Mouse (Mus musculus): Measurements from ENCODE around the gene Dgcr2. TPM values are rescaled to one million over a fixed set of nuclear protein-coding genes. Genes with fewer than 3 reads are reported as not detected.

Gene Dgcr2
- total RNA-seq, 1 experiment from 2014 or later, result 62.7 TPM

- ATAC-seq (replicated peaks in 1 of 2; ENCODE audit: insufficient read depth in 1 of 2, low FRiP score in 2 of 2, low TSS enrichment in 1 of 2, low read depth in 1 of 2, poor library complexity in 2 of 2, severe bottlenecking in 2 of 2), result no peak
Measured at GRCm38 (mm10) chr16:17803675-17804448, 94.5 kb downstream of the Dgcr2 start.

GRCm38 (mm10) chr16:17802839-17803674 is 95.3 kb downstream of the Dgcr2 start:
- ATAC-seq (replicated peaks in 1 of 2; ENCODE audit: insufficient read depth in 1 of 2, low FRiP score in 2 of 2, low TSS enrichment in 1 of 2, low read depth in 1 of 2, poor library complexity in 2 of 2, severe bottlenecking in 2 of 2), result 0 out of 4 replicates have a peak, but pooled peaks of 1 of the 2 experiments have one; percentile 5

GRCm38 (mm10) chr16:17802456-17802838 is 95.9 kb downstream of the Dgcr2 start:
- ATAC-seq (replicated peaks in 1 of 2; ENCODE audit: insufficient read depth in 1 of 2, low FRiP score in 2 of 2, low TSS enrichment in 1 of 2, low read depth in 1 of 2, poor library complexity in 2 of 2, severe bottlenecking in 2 of 2), result no peak

- no peak for ATAC-seq (replicated peaks in 1 of 2; ENCODE audit: insufficient read depth in 1 of 2, low FRiP score in 2 of 2, low TSS enrichment in 1 of 2, low read depth in 1 of 2, poor library complexity in 2 of 2, severe bottlenecking in 2 of 2)
Measured at GRCm38 (mm10) chr16:17801777-17802455, 96.4 kb downstream of the Dgcr2 start.

- no peak for ATAC-seq (replicated peaks in 1 of 2; ENCODE audit: insufficient read depth in 1 of 2, low FRiP score in 2 of 2, low TSS enrichment in 1 of 2, low read depth in 1 of 2, poor library complexity in 2 of 2, severe bottlenecking in 2 of 2)
Measured at GRCm38 (mm10) chr16:17799584-17799983, 98.8 kb downstream of the Dgcr2 start.

GRCm38 (mm10) chr16:17798321-17799180 is 99.8 kb downstream of the Dgcr2 start:
- ATAC-seq (replicated peaks in 1 of 2; ENCODE audit: insufficient read depth in 1 of 2, low FRiP score in 2 of 2, low TSS enrichment in 1 of 2, low read depth in 1 of 2, poor library complexity in 2 of 2, severe bottlenecking in 2 of 2), result no peak

GRCm38 (mm10) chr16:17797812-17798311 is 100.5 kb downstream of the Dgcr2 start:
- no peak for ATAC-seq (replicated peaks in 1 of 2; ENCODE audit: insufficient read depth in 1 of 2, low FRiP score in 2 of 2, low TSS enrichment in 1 of 2, low read depth in 1 of 2, poor library complexity in 2 of 2, severe bottlenecking in 2 of 2)

GRCm38 (mm10) chr16:17796971-17797811 is 101.2 kb downstream of the Dgcr2 start, which contains the start of gene Scarf2:
Scarf2 (plus strand) TSS chr16:17797282.
- ATAC-seq (replicated peaks in 1 of 2; ENCODE audit: insufficient read depth in 1 of 2, low FRiP score in 2 of 2, low TSS enrichment in 1 of 2, low read depth in 1 of 2, poor library complexity in 2 of 2, severe bottlenecking in 2 of 2), result no peak

GRCm38 (mm10) chr16:17796519-17796918 is 101.8 kb downstream of the Dgcr2 start:
- ATAC-seq (replicated peaks in 1 of 2; ENCODE audit: insufficient read depth in 1 of 2, low FRiP score in 2 of 2, low TSS enrichment in 1 of 2, low read depth in 1 of 2, poor library complexity in 2 of 2, severe bottlenecking in 2 of 2), result no peak; a peak in 1 of 4 replicates

- no peak for ATAC-seq (replicated peaks in 1 of 2; ENCODE audit: insufficient read depth in 1 of 2, low FRiP score in 2 of 2, low TSS enrichment in 1 of 2, low read depth in 1 of 2, poor library complexity in 2 of 2, severe bottlenecking in 2 of 2)
Measured at GRCm38 (mm10) chr16:17795643-17796042, 102.7 kb downstream of the Dgcr2 start.

- no peak for ATAC-seq (replicated peaks in 1 of 2; ENCODE audit: insufficient read depth in 1 of 2, low FRiP score in 2 of 2, low TSS enrichment in 1 of 2, low read depth in 1 of 2, poor library complexity in 2 of 2, severe bottlenecking in 2 of 2)
Measured at GRCm38 (mm10) chr16:17794047-17794446, 104.3 kb downstream of the Dgcr2 start.

- ATAC-seq (replicated peaks in 1 of 2; ENCODE audit: insufficient read depth in 1 of 2, low FRiP score in 2 of 2, low TSS enrichment in 1 of 2, low read depth in 1 of 2, poor library complexity in 2 of 2, severe bottlenecking in 2 of 2), result no peak
Measured at GRCm38 (mm10) chr16:17792728-17793127, 105.6 kb downstream of the Dgcr2 start.

Other genes with a start within 250 kb of the Dgcr2 start
- gene Med15, start 165.7 kb downstream of the Dgcr2 start, total RNA-seq (2017), result 27.4 and 31.3 TPM in 2 replicates
- gene Klhl22, start 138.9 kb downstream of the Dgcr2 start, total RNA-seq (2017), result 16.0 and 23.1 TPM in 2 replicates
- not detected in 2 replicates for gene Scarf2, start 101.3 kb downstream of the Dgcr2 start, total RNA-seq (2017)
- gene B830017H08Rik, start 65.4 kb downstream of the Dgcr2 start, total RNA-seq (2017), result not detected in 2 replicates
- 1.2 TPM in 1 of 2 replicates, not detected in the other for gene Car15, start 60.2 kb downstream of the Dgcr2 start, total RNA-seq (2017)
- gene Gm20518, start 6.9 kb downstream of the Dgcr2 start, total RNA-seq (2017), result 0.25 TPM in 1 of 2 replicates, not detected in the other
- 0.05 TPM in 1 of 2 replicates, not detected in the other for gene Tssk1, start 4.3 kb downstream of the Dgcr2 start, total RNA-seq (2017)
- not detected in 2 replicates for gene Tssk2, start 75 bp upstream of the Dgcr2 start, total RNA-seq (2017)
- 31.2 and 35.3 TPM in 2 replicates for gene Ess2, start 12.8 kb upstream of the Dgcr2 start, total RNA-seq (2017)
- not detected in 2 replicates for gene Gsc2, start 16.5 kb upstream of the Dgcr2 start, total RNA-seq (2017)
- 56.3 and 59.6 TPM in 2 replicates for gene Slc25a1, start 29.7 kb upstream of the Dgcr2 start, total RNA-seq (2017)
- 2.0 TPM in 1 of 2 replicates, not detected in the other for gene Vpreb2, start 81.9 kb upstream of the Dgcr2 start, total RNA-seq (2017)
- gene Dgcr6, start 154.3 kb upstream of the Dgcr2 start, total RNA-seq (2017), result 19.6 and 29.7 TPM in 2 replicates
- 41.1 and 67.9 TPM in 2 replicates for gene Prodh, start 191.6 kb upstream of the Dgcr2 start, total RNA-seq (2017)
- gene Rtn4r, start 229.1 kb upstream of the Dgcr2 start, total RNA-seq (2017), result 0.19 TPM in 1 of 2 replicates, not detected in the other

All from hematopoietic stem cell, adult 5-6 weeks (primary cell).